Mouse (Mus musculus): ENCODE results near the gene Tigd4. TPM values are rescaled to one million over a fixed set of nuclear protein-coding genes. Genes with fewer than 3 reads are reported as not detected.

Gene Tigd4
- total RNA-seq, 4 experiments from 2014 or later, result 9.2 to 11.0 (median 9.7) TPM

GRCm38 (mm10) chr3:84610183-84610710 is 16.9 kb downstream of the Tigd4 start:
- no peak for DNase-seq (ENCODE audit: low spot score in 2 of 2)

DNA sequence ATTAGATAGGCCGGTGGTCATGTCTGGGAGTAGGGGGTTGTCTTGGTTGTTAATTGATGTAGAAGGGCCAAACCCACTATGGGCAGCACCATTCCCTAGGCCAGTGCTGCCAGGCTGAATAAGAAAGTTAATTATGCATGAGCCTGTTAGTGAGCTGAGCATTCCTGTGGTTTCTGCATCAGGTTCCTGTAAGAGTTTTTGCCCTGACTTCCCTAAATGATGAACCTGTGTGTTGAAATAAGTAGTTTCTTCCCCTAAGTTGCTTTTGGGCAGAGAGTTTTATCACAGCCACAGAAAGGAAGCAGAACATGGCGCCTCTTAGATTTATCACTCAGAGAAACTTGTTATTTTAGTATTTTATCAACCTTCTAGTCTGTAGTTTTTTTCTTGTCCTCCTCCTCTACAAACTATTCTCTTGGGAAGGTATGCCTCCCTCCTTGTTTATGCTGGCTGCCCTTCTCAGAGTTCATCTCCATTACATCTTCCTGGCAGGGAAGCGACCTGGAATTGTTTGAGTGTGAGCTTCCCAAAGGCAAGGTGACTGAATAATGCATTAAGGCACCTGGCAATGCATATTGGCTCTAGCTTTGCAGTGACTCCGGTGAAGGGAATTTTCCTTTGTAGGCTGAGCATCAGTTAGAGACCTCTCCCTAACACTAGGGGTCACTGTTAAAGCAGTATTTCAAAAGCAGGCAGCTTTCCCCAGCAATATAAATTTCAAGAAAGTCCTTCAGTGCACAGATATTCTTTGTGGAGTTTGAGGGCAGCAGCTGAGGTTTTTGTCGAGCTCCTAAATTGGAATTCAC is 21.9 kb downstream of the Tigd4 start:
- DNase-seq (ENCODE audit: low spot score in 2 of 2), result no peak

DNA sequence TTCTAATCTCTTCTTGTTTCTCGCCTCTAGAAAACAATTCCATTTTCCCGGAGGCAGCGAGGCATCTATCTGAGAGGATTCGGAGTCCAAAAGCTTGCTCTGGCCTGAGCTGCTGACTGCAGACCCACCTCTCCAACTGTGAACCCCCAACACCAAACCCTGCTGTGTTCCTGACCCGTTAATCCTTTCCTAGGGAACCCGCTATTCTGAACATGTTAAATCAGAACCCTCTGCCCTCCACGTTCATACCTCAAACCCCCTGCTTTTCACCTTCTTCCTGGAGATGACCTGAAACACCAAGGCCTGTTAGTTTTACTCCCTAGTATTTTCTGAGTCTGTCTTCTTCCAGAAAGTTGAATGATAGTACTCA is 22.5 kb downstream of the Tigd4 start:
- DNase-seq (ENCODE audit: low spot score in 2 of 2), result no peak

DNA sequence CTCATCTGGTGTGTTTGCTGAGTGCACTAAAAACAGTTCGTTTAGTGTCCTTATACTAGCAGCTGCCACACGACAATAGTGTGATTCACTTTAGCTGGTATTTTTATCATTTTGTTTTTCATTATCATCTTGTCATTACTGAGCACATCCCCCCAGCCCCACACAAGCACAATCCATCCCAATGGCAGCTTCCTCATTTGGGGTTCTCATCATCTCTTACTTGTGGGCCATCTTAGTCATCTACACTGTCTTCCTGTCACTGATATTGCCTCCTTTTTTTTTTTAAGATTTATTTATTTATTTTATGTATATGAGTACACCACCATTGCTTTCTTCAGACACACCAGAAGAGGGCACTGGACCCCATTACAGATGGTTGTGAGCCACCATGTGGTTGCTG is 25.3 kb downstream of the Tigd4 start:
- DNase-seq (ENCODE audit: low spot score in 2 of 2), result no peak

GRCm38 (mm10) chr3:84619056-84619455 is 25.7 kb downstream of the Tigd4 start:
- DNase-seq (ENCODE audit: low spot score in 2 of 2), result no peak

DNA sequence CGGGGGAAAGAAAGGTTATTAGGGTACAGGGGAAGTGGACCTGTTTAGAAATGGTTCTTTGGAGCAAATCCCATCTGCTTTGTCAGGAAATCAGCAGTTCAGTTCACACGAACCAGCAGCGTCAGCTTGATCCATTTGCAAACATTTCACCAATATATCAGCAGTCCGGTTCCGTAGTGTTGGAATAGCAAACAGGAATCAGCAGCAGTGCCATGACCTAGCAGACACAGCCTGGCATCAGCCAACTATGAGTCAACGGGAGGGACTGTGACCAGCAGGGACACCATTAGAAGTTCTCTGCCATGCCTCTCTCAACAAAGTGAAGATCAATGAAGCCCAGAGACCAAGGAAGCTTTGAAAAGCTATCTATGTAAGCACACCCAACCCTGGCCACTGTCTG is 26.4 kb downstream of the Tigd4 start:
- DNase-seq (ENCODE audit: low spot score in 2 of 2), result no peak

DNA sequence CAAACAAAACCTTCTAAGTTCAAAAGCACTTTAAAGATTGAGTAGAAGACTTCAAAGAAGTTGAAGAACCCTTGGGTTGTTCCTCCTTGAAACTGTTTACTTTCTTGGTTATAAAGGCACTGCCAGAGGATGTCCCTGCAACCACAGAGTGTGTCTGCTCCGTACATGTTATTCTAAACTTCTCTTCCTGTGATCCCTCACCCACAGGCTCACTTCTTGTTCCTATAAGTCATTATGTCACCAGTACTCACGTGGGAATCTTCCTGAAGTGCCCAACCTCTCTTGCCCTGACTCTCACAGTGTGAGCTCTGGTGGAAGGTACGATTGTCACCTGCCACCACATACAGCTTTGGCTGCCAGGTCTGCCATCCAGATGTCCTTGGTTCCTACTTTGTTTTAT is 28.7 kb downstream of the Tigd4 start:
- DNase-seq (ENCODE audit: low spot score in 2 of 2), result no peak

GRCm38 (mm10) chr3:84631586-84631985 is 38.2 kb downstream of the Tigd4 start:
- no peak for DNase-seq (ENCODE audit: low spot score in 2 of 2)

DNA sequence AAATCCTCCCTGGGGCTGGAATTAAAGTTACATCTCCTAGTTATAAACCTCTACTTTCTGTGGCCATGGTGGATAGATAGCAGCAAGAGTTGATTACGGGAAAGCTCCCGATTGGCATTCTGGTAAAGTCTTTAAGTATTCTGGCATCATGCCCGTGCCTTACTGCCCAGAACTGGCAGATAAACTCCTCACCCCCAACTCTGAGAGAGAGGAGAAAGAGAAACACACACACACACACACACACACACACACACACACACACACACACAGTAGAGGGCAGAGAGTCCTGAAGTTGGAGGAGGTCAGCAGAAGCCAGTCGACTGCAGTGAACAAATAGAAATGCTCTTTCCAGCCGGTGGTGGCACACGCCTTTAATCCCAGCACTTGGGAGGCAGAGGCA is 43.7 kb downstream of the Tigd4 start:
- no peak for DNase-seq (ENCODE audit: low spot score in 2 of 2)

DNA sequence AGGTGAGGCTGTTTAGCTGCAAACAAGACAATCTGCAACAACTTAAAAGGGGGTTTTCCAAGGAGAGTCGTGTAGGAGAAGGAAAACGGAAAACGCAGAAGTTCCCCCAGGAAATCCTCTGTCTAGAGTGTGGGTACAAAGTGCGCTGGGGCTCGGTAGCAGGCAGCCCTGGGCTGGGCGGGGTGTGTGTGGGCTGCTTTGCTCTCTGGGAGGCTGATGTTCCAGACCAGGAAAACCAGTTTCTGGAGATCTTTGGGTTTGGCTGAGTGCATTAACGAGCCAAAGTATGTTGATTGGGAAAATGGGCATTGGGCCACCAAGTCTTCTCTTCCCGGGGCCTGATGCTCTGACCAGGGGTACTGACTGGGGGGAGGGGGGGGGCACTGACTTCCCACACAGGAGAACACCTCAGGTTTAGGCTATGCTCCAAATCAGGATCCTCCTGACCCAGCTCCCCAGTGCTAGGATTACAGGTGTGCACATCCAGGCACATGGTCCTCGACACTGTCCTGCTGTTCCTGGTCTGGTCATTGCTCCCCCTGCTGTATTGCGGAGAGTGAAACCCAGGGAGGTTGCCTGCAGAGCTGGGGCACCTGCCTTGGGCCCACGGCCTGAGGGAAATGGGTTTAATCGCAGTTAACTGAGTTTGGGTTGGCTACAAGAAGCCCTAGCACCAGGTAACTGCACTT is 44.7 kb downstream of the Tigd4 start:
- DNase-seq (ENCODE audit: low spot score in 2 of 2), result no peak

DNA sequence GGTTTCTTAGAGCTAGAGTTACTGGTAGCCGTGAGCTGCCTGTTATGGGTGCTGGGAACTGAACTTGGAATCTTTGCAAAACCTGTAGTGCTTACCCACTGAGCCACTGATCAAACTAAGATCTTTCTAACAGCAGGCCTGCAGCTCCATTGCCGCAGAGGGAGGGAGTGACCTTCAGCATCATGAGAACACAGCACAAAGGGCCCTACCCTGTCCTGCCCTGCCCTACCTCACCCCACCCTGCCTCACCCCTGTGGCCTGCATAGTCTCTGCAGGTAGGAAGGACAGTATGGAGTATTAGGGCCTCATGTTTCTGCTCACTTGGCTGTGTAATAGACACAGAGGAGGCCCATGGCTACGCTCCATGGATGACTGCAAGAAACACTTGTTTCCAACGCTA is 45.5 kb downstream of the Tigd4 start:
- no peak for DNase-seq (ENCODE audit: low spot score in 2 of 2)

DNA sequence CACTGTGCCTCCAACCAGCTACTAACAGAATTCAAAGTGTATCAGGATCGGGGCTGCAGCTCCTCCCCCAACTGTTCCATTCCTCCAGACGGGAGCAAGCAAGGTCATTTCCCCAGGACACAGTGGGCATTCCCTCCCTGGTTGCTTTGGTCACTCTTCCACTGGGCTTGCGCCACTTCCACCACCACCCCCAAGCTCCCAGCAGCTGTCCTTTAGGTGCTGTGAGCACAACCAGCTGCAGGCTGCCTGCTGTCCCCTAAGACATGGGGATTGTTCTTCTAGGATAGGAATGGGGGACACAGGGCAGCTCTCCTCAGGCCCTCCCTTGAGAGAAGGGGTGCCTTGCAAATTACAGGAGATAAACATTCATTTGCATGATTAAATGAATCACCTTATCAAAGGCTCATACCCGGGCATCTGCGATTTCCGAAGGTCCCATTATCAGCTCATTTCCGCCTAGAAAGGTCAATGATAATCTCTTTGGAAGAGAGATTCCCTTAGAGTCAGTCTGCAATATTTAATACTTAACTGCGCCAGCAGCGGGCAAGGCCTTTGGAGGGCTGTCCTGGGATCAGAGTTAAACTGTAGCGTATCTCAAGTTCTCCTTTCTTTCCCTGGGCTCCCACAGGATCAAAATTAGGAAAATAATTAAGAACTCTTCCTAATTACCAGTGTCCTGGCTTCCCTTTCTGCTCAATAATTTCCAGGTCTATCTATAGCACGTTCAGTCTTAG is 46.6 kb downstream of the Tigd4 start:
- no peak for DNase-seq (ENCODE audit: low spot score in 2 of 2)

DNA sequence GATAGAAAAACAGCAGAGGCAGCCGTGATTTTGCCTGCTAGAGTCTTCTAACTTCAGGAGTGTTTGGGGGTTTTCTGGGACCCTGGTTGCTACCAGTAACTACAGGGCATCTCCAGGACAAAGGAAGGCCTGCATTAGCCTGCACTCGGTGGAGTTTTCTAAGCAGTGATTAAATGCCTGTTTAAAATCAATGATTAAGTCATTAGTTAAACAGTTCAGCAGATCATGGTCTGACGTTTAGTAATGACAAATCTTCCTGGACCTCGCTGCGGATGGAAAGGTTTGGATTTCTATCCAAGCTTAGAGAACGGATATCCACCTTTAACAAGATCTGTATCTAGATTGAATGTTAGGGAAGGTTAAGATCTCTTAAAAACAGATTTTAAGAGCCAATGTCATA is 47.2 kb downstream of the Tigd4 start:
- no peak for DNase-seq (ENCODE audit: low spot score in 2 of 2)

GRCm38 (mm10) chr3:84641391-84641790 is 48.0 kb downstream of the Tigd4 start:
- no peak for DNase-seq (ENCODE audit: low spot score in 2 of 2)

DNA sequence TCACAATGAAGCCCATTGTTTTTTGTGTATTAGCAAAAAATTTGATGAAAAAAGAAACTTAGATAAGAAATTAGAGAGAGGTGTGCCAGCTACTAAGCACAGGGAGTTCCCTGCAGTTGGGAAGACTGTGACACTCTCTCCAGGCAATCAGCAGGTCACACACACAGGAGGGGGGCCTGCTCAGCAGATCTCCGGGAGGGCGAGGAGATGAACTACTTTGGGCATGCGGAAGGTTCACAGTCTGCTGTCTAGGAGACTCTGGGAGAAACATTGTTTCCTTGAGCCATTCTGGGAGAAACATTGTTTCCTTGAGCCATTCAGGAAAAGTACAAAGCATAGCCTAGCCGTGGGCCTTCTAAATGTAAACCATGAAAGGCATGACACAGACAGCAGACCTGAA is 49.6 kb downstream of the Tigd4 start:
- DNase-seq (ENCODE audit: low spot score in 2 of 2), result no peak

- no peak for DNase-seq (ENCODE audit: low spot score in 2 of 2)
These were observed 52.0 kb downstream of the Tigd4 start for GRCm38 (mm10) chr3:84645156-84646006.

GRCm38 (mm10) chr3:84646007-84646290 is 52.6 kb downstream of the Tigd4 start:
- DNase-seq (ENCODE audit: low spot score in 2 of 2), result no peak

- no peak for DNase-seq (ENCODE audit: low spot score in 2 of 2)
These were observed 53.0 kb downstream of the Tigd4 start for GRCm38 (mm10) chr3:84646331-84646845.
